Comparison of ENCODE assay signal across 13 mouse cellular contexts in genomic region chr8:65922294-65923019, GRCm38 (mm10).
DNase-seq lines count a peak whose midpoint lies in the region; ATAC-seq lines count a peak whose summit lies in the region.
"Had no signal": no experiment of that assay in that cellular context is flagged by ENCODE, and none has a peak within 500 bp of the region (broad histone marks: within the 10 kb centered on the region; RNA-seq: fewer than 3 reads in every experiment).

No protein-coding gene starts in this region.

- peak; percentile 80 for ATAC-seq in hindbrain, embryonic 16.5 days
- no peak for ATAC-seq in hindbrain, embryonic 11.5 days (ENCODE audit: low FRiP score)
- no peak for ATAC-seq in intestine, embryonic 16.5 days

- no peak for DNase-seq in hindbrain, embryonic 11.5 days (ENCODE audit: low spot score)
- DNase-seq in brain, embryonic 18.5 days (ENCODE audit: low read depth, low spot score) = peak; percentile 55
- peak; percentile 8 to 14 for DNase-seq in frontal cortex, postnatal 10 days (ENCODE audit: low spot score in 2 of 2)
- DNase-seq in left cerebral cortex, adult 11 months (ENCODE audit: low spot score) = peak; percentile 25
- DNase-seq in ovary, adult 18-20 months (ENCODE audit: low spot score) = no peak
- DNase-seq in thymus, postnatal 14 days = no peak
- DNase-seq: kidney, adult 2 months; kidney, postnatal 4 days; lung, adult 2 months; thymus, adult 18-20 months had no signal

- no peak overlapping the region for H3K9ac ChIP-seq in hindbrain, embryonic 16.5 days (ENCODE audit: low read depth, low read length)
- no peak overlapping the region for H3K9ac ChIP-seq in hindbrain, embryonic 11.5 days (ENCODE audit: low read depth, low read length)
- no peak overlapping the region for H3K9ac ChIP-seq in intestine, embryonic 16.5 days (ENCODE audit: low read depth, low read length)

- no peaks in the 10 kb centered on the region for H3K9me3 ChIP-seq in hindbrain, embryonic 16.5 days (ENCODE audit: control insufficient read depth, low read length)
- no peaks in the 10 kb centered on the region for H3K9me3 ChIP-seq in hindbrain, embryonic 11.5 days (ENCODE audit: control insufficient read depth, low read length)
- H3K9me3 ChIP-seq in intestine, embryonic 16.5 days (ENCODE audit: control insufficient read depth, low read length) = no peaks in the 10 kb centered on the region

- no peaks in the 10 kb centered on the region for H3K36me3 ChIP-seq in hindbrain, embryonic 16.5 days (ENCODE audit: control insufficient read depth, insufficient read depth, low read length)
- no peaks in the 10 kb centered on the region for H3K36me3 ChIP-seq in hindbrain, embryonic 11.5 days (ENCODE audit: control insufficient read depth, insufficient read depth, low read length)
- H3K36me3 ChIP-seq in intestine, embryonic 16.5 days (ENCODE audit: control insufficient read depth, insufficient read depth, low read length) = no peaks in the 10 kb centered on the region

- WGBS in hindbrain, embryonic 16.5 days = 61% methylated on average over 3 of the region's 3 CpGs
- WGBS in hindbrain, embryonic 11.5 days = 88% methylated on average over 3 of the region's 3 CpGs
- 71% methylated on average over 3 of the region's 3 CpGs for WGBS in intestine, embryonic 16.5 days

- no peaks in the 10 kb centered on the region for H3K4me1 ChIP-seq in hindbrain, embryonic 16.5 days (ENCODE audit: control insufficient read depth, insufficient read depth, low read depth, low read length)
- no peaks in the 10 kb centered on the region for H3K4me1 ChIP-seq in hindbrain, embryonic 11.5 days (replicated peaks; ENCODE audit: control insufficient read depth, insufficient read depth, low read length)
- H3K4me1 ChIP-seq in intestine, embryonic 16.5 days (ENCODE audit: control insufficient read depth, insufficient read depth, low read length) = no peaks in the 10 kb centered on the region

- no peak overlapping the region for H3K4me2 ChIP-seq in hindbrain, embryonic 16.5 days (ENCODE audit: low read length)
- H3K4me2 ChIP-seq in hindbrain, embryonic 11.5 days (replicated peaks; ENCODE audit: low read depth, low read length) = no peak overlapping the region
- H3K4me2 ChIP-seq in intestine, embryonic 16.5 days (ENCODE audit: low read depth, low read length) = no peak overlapping the region

- no peak overlapping the region for H3K4me3 ChIP-seq in hindbrain, embryonic 16.5 days (ENCODE audit: low read length)
- no peak overlapping the region for H3K4me3 ChIP-seq in hindbrain, embryonic 11.5 days (ENCODE audit: low read depth, low read length)
- no peak overlapping the region for H3K4me3 ChIP-seq in intestine, embryonic 16.5 days (ENCODE audit: low read length)

- no peak overlapping the region for H3K27ac ChIP-seq in hindbrain, embryonic 16.5 days (ENCODE audit: low read depth, low read length)
- H3K27ac ChIP-seq in hindbrain, embryonic 11.5 days (ENCODE audit: low read depth, low read length) = no peak overlapping the region
- H3K27ac ChIP-seq in intestine, embryonic 16.5 days (ENCODE audit: low read length) = no peak overlapping the region

- no peaks in the 10 kb centered on the region for H3K27me3 ChIP-seq in hindbrain, embryonic 16.5 days (replicated peaks; ENCODE audit: control insufficient read depth, insufficient read depth, low read length)
- H3K27me3 ChIP-seq in hindbrain, embryonic 11.5 days (ENCODE audit: control insufficient read depth, insufficient read depth, low read length) = no peaks in the 10 kb centered on the region
- no peaks in the 10 kb centered on the region for H3K27me3 ChIP-seq in intestine, embryonic 16.5 days (replicated peaks; ENCODE audit: control insufficient read depth, insufficient read depth, low read length)
- H3K27me3 ChIP-seq: CH12.LX had no signal

Comparison
In these comparisons a context has a peak if more than half of its experiments do, and no peak if none do; other contexts are left out.
1. DNase-seq: peak in brain, embryonic 18.5 days (single experiment), frontal cortex, postnatal 10 days (2 of 2) and left cerebral cortex, adult 11 months (single experiment); none in hindbrain, embryonic 11.5 days (single experiment), ovary, adult 18-20 months (single experiment) and thymus, postnatal 14 days (single experiment).